Mouse (Mus musculus): ENCODE data around the gene Gm20696. TPM values are rescaled to one million over a fixed set of nuclear protein-coding genes. Genes with fewer than 3 reads are reported as not detected.

The Gm20696 gene
- polyA plus RNA-seq, 1 experiment from 2014 or later: 2.4 TPM

- no peak overlapping the region for H3K4me2 ChIP-seq (ENCODE audit: low read depth, low read length)
- H3K4me3 ChIP-seq (ENCODE audit: low read length): no peak overlapping the region
- no peak overlapping the region for H3K9ac ChIP-seq (ENCODE audit: low read depth, low read length)
- no peak for ATAC-seq
- H3K36me3 ChIP-seq (ENCODE audit: control insufficient read depth, insufficient read depth, low read length): no peaks in the 10 kb centered on the region
- H3K4me1 ChIP-seq (ENCODE audit: control insufficient read depth, insufficient read depth, low read length): peaks cover 35% of the 10 kb centered on the region
- H3K9me3 ChIP-seq (ENCODE audit: control insufficient read depth, low read length): no peaks in the 10 kb centered on the region
- WGBS: 63% methylated on average over 3 of the region's 3 CpGs
- H3K27me3 ChIP-seq (replicated peaks; ENCODE audit: control insufficient read depth, insufficient read depth, low read length): no peaks in the 10 kb centered on the region
- peak overlapping the region; percentile 17; the same call in 1 of the 2 replicates for H3K27ac ChIP-seq (ENCODE audit: low read length)
Measured at GRCm38 (mm10) chr6:99272174-99272573, 394.4 kb downstream of the Gm20696 start.

- Histone ChIP-seq H3K4me1 (ENCODE audit: control insufficient read depth, insufficient read depth, low read length) (peaks cover 33% of the 10 kb centered on the region), H3K9me3 (ENCODE audit: control insufficient read depth, low read length) (no peaks in the 10 kb centered on the region), H3K9ac (ENCODE audit: low read depth, low read length) (no peak overlapping the region), H3K4me3 (ENCODE audit: low read length) (no peak overlapping the region), H3K27ac (ENCODE audit: low read length) (peak overlapping the region; percentile 54; the same call in 1 of the 2 replicates), H3K36me3 (ENCODE audit: control insufficient read depth, insufficient read depth, low read length) (no peaks in the 10 kb centered on the region), H3K27me3 (replicated peaks; ENCODE audit: control insufficient read depth, insufficient read depth, low read length) (no peaks in the 10 kb centered on the region), H3K4me2 (ENCODE audit: low read depth, low read length) (no peak overlapping the region)
- 72% methylated on average over 7 of the region's 7 CpGs for WGBS
- peak; percentile 48; the same call in 1 of the 2 replicates for ATAC-seq
Measured at GRCm38 (mm10) chr6:99271741-99272140, 394.9 kb downstream of the Gm20696 start.

GRCm38 (mm10) chr6:99269921-99270320 lies 396.7 kb downstream of the Gm20696 start:
- H3K9ac ChIP-seq (ENCODE audit: low read depth, low read length): no peak overlapping the region
- WGBS: 44% methylated on average over 6 of the region's 6 CpGs
- H3K36me3 ChIP-seq (ENCODE audit: control insufficient read depth, insufficient read depth, low read length): no peaks in the 10 kb centered on the region
- H3K27ac ChIP-seq (ENCODE audit: low read length): no peak overlapping the region
- H3K4me3 ChIP-seq (ENCODE audit: low read length): no peak overlapping the region
- peaks cover 38% of the 10 kb centered on the region for H3K4me1 ChIP-seq (ENCODE audit: control insufficient read depth, insufficient read depth, low read length)
- H3K27me3 ChIP-seq (replicated peaks; ENCODE audit: control insufficient read depth, insufficient read depth, low read length): no peaks in the 10 kb centered on the region
- H3K4me2 ChIP-seq (ENCODE audit: low read depth, low read length): no peak overlapping the region
- H3K9me3 ChIP-seq (ENCODE audit: control insufficient read depth, low read length): no peaks in the 10 kb centered on the region
- no peak for ATAC-seq

GRCm38 (mm10) chr6:99268171-99269061 lies 398.2 kb downstream of the Gm20696 start:
- no peak overlapping the region for H3K4me3 ChIP-seq (ENCODE audit: low read length)
- H3K27ac ChIP-seq (ENCODE audit: low read length): no peak overlapping the region
- 69% methylated on average over 20 of the region's 20 CpGs for WGBS
- H3K9ac ChIP-seq (ENCODE audit: low read depth, low read length): no peak overlapping the region; the same call in 1 of the 2 replicates
- no peak overlapping the region for H3K4me2 ChIP-seq (ENCODE audit: low read depth, low read length)
- no peak for ATAC-seq
- no peaks in the 10 kb centered on the region for H3K9me3 ChIP-seq (ENCODE audit: control insufficient read depth, low read length)
- H3K36me3 ChIP-seq (ENCODE audit: control insufficient read depth, insufficient read depth, low read length): no peaks in the 10 kb centered on the region
- peaks cover 47% of the 10 kb centered on the region for H3K4me1 ChIP-seq (ENCODE audit: control insufficient read depth, insufficient read depth, low read length)
- no peaks in the 10 kb centered on the region for H3K27me3 ChIP-seq (replicated peaks; ENCODE audit: control insufficient read depth, insufficient read depth, low read length)

GRCm38 (mm10) chr6:99265945-99266656 lies 400.5 kb downstream of the Gm20696 start:
- peak overlapping the region; percentile 47 for H3K4me3 ChIP-seq (ENCODE audit: low read length)
- ATAC-seq: peak; percentile 84
- no peaks in the 10 kb centered on the region for H3K27me3 ChIP-seq (replicated peaks; ENCODE audit: control insufficient read depth, insufficient read depth, low read length)
- no peaks in the 10 kb centered on the region for H3K36me3 ChIP-seq (ENCODE audit: control insufficient read depth, insufficient read depth, low read length)
- H3K9me3 ChIP-seq (ENCODE audit: control insufficient read depth, low read length): no peaks in the 10 kb centered on the region
- H3K9ac ChIP-seq (ENCODE audit: low read depth, low read length): peak overlapping the region; percentile 69
- 29% methylated on average over 13 of the region's 13 CpGs for WGBS
- H3K4me2 ChIP-seq (ENCODE audit: low read depth, low read length): peak overlapping the region; percentile 58
- H3K27ac ChIP-seq (ENCODE audit: low read length): peak overlapping the region; percentile 95
- H3K4me1 ChIP-seq (ENCODE audit: control insufficient read depth, insufficient read depth, low read length): peaks cover 42% of the 10 kb centered on the region

GRCm38 (mm10) chr6:99265173-99265572 lies 401.4 kb downstream of the Gm20696 start:
- Histone ChIP-seq H3K9me3 (ENCODE audit: control insufficient read depth, low read length) (no peaks in the 10 kb centered on the region), H3K27me3 (replicated peaks; ENCODE audit: control insufficient read depth, insufficient read depth, low read length) (no peaks in the 10 kb centered on the region), H3K9ac (ENCODE audit: low read depth, low read length) (peak overlapping the region; percentile 69; the same call in 1 of the 2 replicates), H3K4me3 (ENCODE audit: low read length) (peak overlapping the region; percentile 47), H3K4me2 (ENCODE audit: low read depth, low read length) (peak overlapping the region; percentile 58), H3K27ac (ENCODE audit: low read length) (peak overlapping the region; percentile 95), H3K36me3 (ENCODE audit: control insufficient read depth, insufficient read depth, low read length) (no peaks in the 10 kb centered on the region), H3K4me1 (ENCODE audit: control insufficient read depth, insufficient read depth, low read length) (peaks cover 39% of the 10 kb centered on the region)
- no peak for ATAC-seq
- WGBS: 29% methylated on average over 4 of the region's 4 CpGs

- ATAC-seq: peak; percentile 60
- Histone ChIP-seq H3K27ac (ENCODE audit: low read length) (peak overlapping the region; percentile 62), H3K9me3 (ENCODE audit: control insufficient read depth, low read length) (no peaks in the 10 kb centered on the region), H3K36me3 (ENCODE audit: control insufficient read depth, insufficient read depth, low read length) (no peaks in the 10 kb centered on the region), H3K27me3 (replicated peaks; ENCODE audit: control insufficient read depth, insufficient read depth, low read length) (no peaks in the 10 kb centered on the region), H3K9ac (ENCODE audit: low read depth, low read length) (peak overlapping the region; percentile 55), H3K4me3 (ENCODE audit: low read length) (peak overlapping the region; percentile 16), H3K4me2 (ENCODE audit: low read depth, low read length) (peak overlapping the region; percentile 48), H3K4me1 (ENCODE audit: control insufficient read depth, insufficient read depth, low read length) (peaks cover 36% of the 10 kb centered on the region)
- whole genome bisulfite sequencing: 28% methylated on average over 13 of the region's 13 CpGs
Measured at GRCm38 (mm10) chr6:99264192-99265093, 402.2 kb downstream of the Gm20696 start.

GRCm38 (mm10) chr6:99263886-99264185 lies 402.8 kb downstream of the Gm20696 start:
- H3K9me3 ChIP-seq (ENCODE audit: control insufficient read depth, low read length): no peaks in the 10 kb centered on the region
- no peaks in the 10 kb centered on the region for H3K27me3 ChIP-seq (replicated peaks; ENCODE audit: control insufficient read depth, insufficient read depth, low read length)
- peak overlapping the region; percentile 48 for H3K4me2 ChIP-seq (ENCODE audit: low read depth, low read length)
- H3K9ac ChIP-seq (ENCODE audit: low read depth, low read length): peak overlapping the region; percentile 55
- H3K4me1 ChIP-seq (ENCODE audit: control insufficient read depth, insufficient read depth, low read length): peaks cover 33% of the 10 kb centered on the region
- ATAC-seq: no peak
- no peaks in the 10 kb centered on the region for H3K36me3 ChIP-seq (ENCODE audit: control insufficient read depth, insufficient read depth, low read length)
- peak overlapping the region; percentile 62 for H3K27ac ChIP-seq (ENCODE audit: low read length)
- peak overlapping the region; percentile 16 for H3K4me3 ChIP-seq (ENCODE audit: low read length)
- WGBS: 51% methylated on average over 2 of the region's 2 CpGs

Data from intestine, embryonic 16.5 days (tissue).